Mouse (Mus musculus) left cerebral cortex, adult 9 months (tissue): ENCODE measurements around the gene Tbxas1.

Experiments used
- DNase-seq, 2 experiments: peaks; one replicate each; pipeline ENCODE4 v3.0.0; 2022; ENCODE audit warnings: low spot score in 2 of 2

Tbxas1 gene

GRCm38 (mm10) chr6:38960367-38960766 is 85.2 kb downstream of the Tbxas1 start:
- DNase-seq, result no peak

GRCm38 (mm10) chr6:38960791-38961426 is 85.7 kb downstream of the Tbxas1 start:
- DNase-seq, result peak in 1 of 2 experiments; percentile 56

- DNase-seq, result peak in 1 of 2 experiments; percentile 43
Observed at GRCm38 (mm10) chr6:38961427-38962033, 86.3 kb downstream of the Tbxas1 start.

GRCm38 (mm10) chr6:38966839-38967238 is 91.6 kb downstream of the Tbxas1 start:
- no peak for DNase-seq

- DNase-seq, result no peak
Observed at GRCm38 (mm10) chr6:38967288-38967687, 92.1 kb downstream of the Tbxas1 start.

- DNase-seq, result no peak
Observed at GRCm38 (mm10) chr6:38967988-38968387, 92.8 kb downstream of the Tbxas1 start.

GRCm38 (mm10) chr6:38969944-38970740 is 94.9 kb downstream of the Tbxas1 start:
- no peak for DNase-seq

- no peak for DNase-seq
Observed at GRCm38 (mm10) chr6:38970759-38971158, 95.6 kb downstream of the Tbxas1 start.

- DNase-seq, result no peak
Observed at GRCm38 (mm10) chr6:38972826-38973225, 97.6 kb downstream of the Tbxas1 start.

- no peak for DNase-seq
Observed at GRCm38 (mm10) chr6:38973441-38974161, 98.4 kb downstream of the Tbxas1 start.

GRCm38 (mm10) chr6:38974162-38974525 is 98.9 kb downstream of the Tbxas1 start:
- no peak for DNase-seq

- DNase-seq, result no peak
Observed at GRCm38 (mm10) chr6:38974536-38975268, 99.5 kb downstream of the Tbxas1 start.

GRCm38 (mm10) chr6:38975866-38976265 is 100.7 kb downstream of the Tbxas1 start:
- no peak for DNase-seq

- no peak for DNase-seq
Observed at GRCm38 (mm10) chr6:38976355-38976754, 101.2 kb downstream of the Tbxas1 start.

- DNase-seq, result no peak
Observed at GRCm38 (mm10) chr6:38980921-38981715, 105.9 kb downstream of the Tbxas1 start.

GRCm38 (mm10) chr6:38982071-38982470 is 106.9 kb downstream of the Tbxas1 start:
- DNase-seq, result no peak

GRCm38 (mm10) chr6:38982656-38983055 is 107.5 kb downstream of the Tbxas1 start:
- DNase-seq, result no peak

GRCm38 (mm10) chr6:38983060-38983459 is 107.9 kb downstream of the Tbxas1 start:
- peak in 1 of 2 experiments; percentile 20 for DNase-seq

- DNase-seq, result no peak
Observed at GRCm38 (mm10) chr6:38984626-38985025, 109.4 kb downstream of the Tbxas1 start.

- no peak for DNase-seq
Observed at GRCm38 (mm10) chr6:38986641-38987040, 111.4 kb downstream of the Tbxas1 start.

GRCm38 (mm10) chr6:38992016-38992415 is 116.8 kb downstream of the Tbxas1 start:
- DNase-seq, result no peak
